Mouse (Mus musculus): ENCODE data around the gene Epha4.

GRCm38 (mm10) chr1:77487856-77488462 lies 26.9 kb downstream of the Epha4 start:
- TF ChIP-seq CTCF (IDR thresholded peaks at IDR 0.05) (no peak), EP300 (IDR thresholded peaks at IDR 0.05; ENCODE audit: insufficient read depth, low read depth, low read length) (no peak), POLR2A (IDR thresholded peaks at IDR 0.05; ENCODE audit: insufficient read depth, low read depth, low read length) (no peak)

Measured in heart, adult 2 months (tissue).